Mouse (Mus musculus) mouse embryonic stem cell (cell line): ENCODE results near the gene Rabgap1l.

Experiments used
- in situ Hi-C, 2 experiments: fragments of 300-500 bp; cut with MboI; formaldehyde crosslinking; loops; 1 replicate in 1 of 2; 3 replicates in 1 of 2; pipeline ENCODE4 v1.14.3; 2019 to 2020; ENCODE audit warnings: low sequenced_read_pairs in 2 of 2, low pct_unique_long_range_greater_than_20kb in 1 of 2, mixed read lengths in 1 of 2; ENCODE audit not compliant: unreplicated experiment in 1 of 2

Rabgap1l gene

GRCm38 (mm10) chr1:160791381-160792155 lies 1.4 kb downstream of the Rabgap1l start:
- in situ Hi-C loops, result no loop called here

GRCm38 (mm10) chr1:160790630-160791029 lies 2.4 kb downstream of the Rabgap1l start:
- in situ Hi-C loops, result no loop called here

DNA sequence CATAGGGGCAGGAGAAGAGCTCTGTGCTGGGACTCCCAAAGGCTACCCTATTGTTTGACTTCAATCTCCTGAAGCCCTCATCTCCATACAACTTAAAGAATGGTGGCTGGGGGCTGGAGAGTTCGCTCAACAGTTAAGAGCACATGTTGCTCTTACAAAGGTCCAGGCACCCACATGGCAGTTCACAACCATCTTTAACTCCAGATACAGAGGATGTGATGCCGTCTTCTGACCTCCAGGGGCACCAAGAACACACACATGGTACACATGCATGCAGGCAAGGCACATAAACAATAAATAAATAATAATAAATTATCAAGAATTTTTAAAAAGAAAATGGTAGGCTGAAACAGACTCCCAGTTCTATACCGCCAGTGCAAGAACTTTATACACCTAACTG lies 3.1 kb downstream of the Rabgap1l start:
- in situ Hi-C loops, result no loop called here

DNA sequence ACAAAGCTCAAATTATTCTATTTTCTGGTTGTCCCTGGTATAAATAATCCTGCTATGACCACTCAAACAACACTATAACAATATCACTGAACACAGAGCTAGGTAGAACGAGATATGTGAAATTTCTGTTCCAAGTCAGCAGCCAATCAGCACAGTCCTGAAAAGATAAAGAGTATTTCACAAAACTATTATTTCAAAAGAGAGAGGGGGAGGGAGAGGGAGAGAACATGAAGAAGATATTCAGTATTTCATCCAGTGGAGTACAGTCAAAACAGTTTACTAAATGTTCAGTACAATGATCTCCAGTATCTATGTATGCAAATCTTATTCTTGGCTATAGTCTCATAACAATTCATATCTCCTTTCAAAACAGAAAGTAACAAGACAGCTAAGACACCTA lies 5.1 kb downstream of the Rabgap1l start:
- in situ Hi-C loops, result no loop called here

DNA sequence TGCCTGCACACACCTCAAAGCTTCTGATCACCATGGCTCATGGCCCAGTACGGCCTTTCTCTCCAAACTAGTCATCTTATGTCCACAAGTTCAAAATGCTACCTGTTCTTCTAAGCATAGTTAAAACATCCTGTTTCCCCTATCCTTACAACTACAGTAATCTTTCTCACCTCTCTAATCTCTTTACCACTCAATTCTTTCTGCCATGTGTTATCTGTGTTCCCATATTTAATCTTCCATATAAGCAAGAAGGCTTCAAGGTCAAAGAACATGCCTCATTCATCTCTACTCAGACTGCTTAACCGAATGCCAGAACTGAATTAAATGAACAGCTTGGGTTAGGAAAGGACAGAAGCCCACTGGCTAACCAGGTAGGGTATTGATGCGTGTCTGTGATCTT lies 5.8 kb downstream of the Rabgap1l start:
- in situ Hi-C loops, result no loop called here

DNA sequence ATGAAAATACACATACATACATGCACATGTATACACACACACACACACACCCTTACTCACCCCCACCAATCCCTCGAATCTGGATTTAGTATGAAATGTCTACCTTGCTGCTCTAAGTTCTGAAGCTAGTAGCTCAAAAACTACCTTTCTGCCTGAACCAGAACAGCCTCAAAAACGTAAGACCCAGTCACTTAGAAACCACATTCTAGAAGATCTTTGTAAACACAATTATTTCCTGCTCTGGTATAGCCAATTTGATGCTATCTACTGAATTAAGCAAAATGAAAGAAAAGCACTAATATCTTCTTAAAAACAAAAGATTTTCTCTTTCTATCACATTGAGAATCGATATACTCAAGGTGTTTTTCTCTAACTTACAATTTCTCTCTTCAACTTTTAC lies 6.4 kb downstream of the Rabgap1l start:
- in situ Hi-C loops, result no loop called here

GRCm38 (mm10) chr1:160785681-160786225 lies 7.3 kb downstream of the Rabgap1l start:
- in situ Hi-C loops, result no loop called here

DNA sequence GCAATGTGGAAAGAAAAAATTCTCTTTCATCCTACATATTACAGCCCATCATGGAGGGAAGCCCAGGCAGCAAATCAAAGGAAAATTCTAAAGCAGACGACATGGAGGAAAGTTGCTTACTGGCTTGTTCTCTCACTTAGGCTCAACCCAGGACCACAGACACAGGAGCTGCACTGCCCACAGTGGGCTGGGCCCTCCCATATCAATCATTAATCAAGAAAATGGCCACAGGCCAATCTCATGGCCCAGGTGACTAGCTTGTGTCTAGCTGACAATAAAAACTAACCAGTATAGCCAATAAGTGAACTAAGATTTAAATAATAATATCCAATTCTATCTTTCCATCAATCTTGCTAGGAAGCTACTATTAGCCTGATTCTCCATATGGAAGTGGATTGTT lies 8.9 kb downstream of the Rabgap1l start:
- in situ Hi-C loops, result no loop called here

GRCm38 (mm10) chr1:160774166-160774565 lies 18.8 kb downstream of the Rabgap1l start:
- in situ Hi-C loops, result loop anchor here (25.0 kb wide), 1 partner anchor 413 kb away; no protein-coding TSS in a partner anchor

- in situ Hi-C loops, result loop anchor here (25.0 kb wide), 1 partner anchor 422 kb away; no protein-coding TSS in a partner anchor
These were observed 27.4 kb downstream of the Rabgap1l start for GRCm38 (mm10) chr1:160765565-160765964.

DNA sequence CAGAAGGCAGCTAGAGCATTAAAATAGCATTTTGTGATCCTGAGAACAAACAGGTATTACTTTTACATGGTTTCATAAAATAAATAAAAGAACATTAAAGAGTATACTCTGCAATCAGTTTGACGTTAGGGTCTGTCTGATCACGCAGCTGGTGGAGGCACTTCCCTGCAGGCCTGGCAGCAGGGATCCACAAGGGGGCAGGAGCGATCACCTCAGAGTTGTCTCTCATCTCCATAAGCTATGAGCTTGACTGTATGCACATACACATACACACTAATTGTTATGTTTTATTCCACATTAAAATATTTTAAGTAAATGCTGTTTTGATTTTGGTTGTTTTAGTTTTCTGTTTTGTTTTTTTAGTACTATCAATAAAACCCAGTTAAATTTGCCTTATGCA lies 34.8 kb downstream of the Rabgap1l start:
- in situ Hi-C loops, result loop anchor here (25.0 kb wide), 1 partner anchor 429 kb away; no protein-coding TSS in a partner anchor

- in situ Hi-C loops, result loop anchor here (25.0 kb wide), 1 partner anchor 432 kb away; no protein-coding TSS in a partner anchor
These were observed 37.7 kb downstream of the Rabgap1l start for GRCm38 (mm10) chr1:160755359-160755758.

GRCm38 (mm10) chr1:160750629-160751028 lies 42.4 kb downstream of the Rabgap1l start:
- in situ Hi-C loops, result loop anchor here (25.0 kb wide), 1 partner anchor 437 kb away; no protein-coding TSS in a partner anchor

- in situ Hi-C loops, result no loop called here
These were observed 46.2 kb downstream of the Rabgap1l start for GRCm38 (mm10) chr1:160746786-160747185.

GRCm38 (mm10) chr1:160745238-160745930 lies 47.6 kb downstream of the Rabgap1l start:
- in situ Hi-C loops, result no loop called here

GRCm38 (mm10) chr1:160744009-160744408 lies 49.0 kb downstream of the Rabgap1l start:
- in situ Hi-C loops, result no loop called here

GRCm38 (mm10) chr1:160743229-160743628 lies 49.8 kb downstream of the Rabgap1l start:
- in situ Hi-C loops, result no loop called here

DNA sequence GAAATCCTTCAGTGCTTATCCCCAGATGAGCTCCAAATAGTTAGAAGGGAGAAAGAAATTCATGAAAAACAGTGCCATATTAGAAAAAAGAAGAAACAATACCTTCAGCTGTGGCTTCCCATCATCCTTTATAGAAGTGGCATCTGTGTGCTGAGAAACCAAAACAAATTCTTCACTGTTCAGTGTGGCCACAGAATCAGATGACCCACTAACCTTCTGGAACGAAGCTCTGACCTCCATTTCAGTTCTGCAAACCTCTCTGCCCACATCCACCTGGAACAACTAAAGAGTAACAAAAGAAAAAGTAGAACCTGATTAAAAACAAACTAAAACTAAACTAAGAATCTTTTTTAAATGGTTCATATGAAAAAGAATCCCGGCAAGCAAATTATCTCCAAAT lies 52.4 kb downstream of the Rabgap1l start:
- in situ Hi-C loops, result no loop called here

DNA sequence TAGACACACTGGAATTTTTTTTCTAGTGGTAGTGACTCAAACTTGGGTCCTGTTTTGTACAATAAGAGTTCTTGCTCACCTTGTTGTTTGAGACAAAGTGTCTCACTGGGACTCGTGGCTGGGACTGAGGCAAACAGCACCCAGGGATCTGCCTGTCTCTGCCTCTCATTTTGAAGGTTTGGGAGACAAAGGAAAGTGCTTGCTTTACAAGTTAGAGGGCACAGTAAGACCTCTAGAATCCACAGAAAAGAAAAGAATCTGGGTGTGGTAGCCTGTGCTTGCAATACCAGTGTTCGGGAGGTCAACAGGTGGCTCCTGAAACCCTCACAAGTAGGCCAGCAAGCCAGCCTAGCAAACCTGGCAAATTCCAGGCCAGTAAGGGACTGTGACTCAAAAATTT lies 58.3 kb downstream of the Rabgap1l start:
- in situ Hi-C loops, result no loop called here
